In the genomic region with DNA sequence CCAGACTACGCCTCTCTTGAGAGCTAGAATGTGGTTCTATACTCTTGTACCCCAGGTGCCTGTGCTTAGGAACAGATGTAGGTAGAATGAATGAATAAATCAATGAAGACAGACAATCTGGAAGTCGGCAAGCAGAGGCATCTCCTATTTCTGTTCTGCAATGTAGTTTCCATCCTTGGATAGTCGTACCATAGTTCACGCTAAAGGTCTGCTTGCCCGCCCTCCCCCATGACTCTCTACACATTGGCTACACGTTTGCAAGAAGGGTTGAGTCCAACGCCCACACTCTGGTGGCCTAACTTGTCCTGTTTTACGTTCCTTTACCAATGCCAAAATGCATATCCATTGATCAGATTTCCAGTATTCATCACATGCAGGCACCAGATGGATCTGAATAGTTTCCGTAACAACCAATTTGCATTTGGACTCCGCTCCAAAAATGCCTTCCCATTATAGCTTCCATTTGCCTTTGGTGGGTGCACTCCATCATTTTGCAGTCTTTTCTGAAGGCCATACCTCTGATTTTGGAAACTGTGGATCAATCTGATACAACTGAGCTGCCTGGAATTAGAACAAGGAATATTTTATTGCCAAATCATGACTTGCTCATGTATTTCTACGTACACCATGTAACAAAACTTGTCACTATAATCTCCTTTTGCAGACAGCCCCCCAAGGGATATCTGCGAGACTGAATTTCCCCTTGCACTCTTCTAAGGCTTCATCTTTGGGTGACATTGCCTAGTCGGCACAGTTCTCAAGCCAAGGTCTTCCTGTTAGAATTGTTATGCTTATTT, we compare ENCODE assay signal across 21 mouse cellular contexts.
A peak's percentile ranks its signal among the peaks of the same experiment; 100 is the strongest.
DNase-seq lines count a peak whose midpoint lies in the region; ATAC-seq and TF ChIP-seq lines count a peak whose summit lies in the region.
"Had no signal": no experiment of that assay in that cellular context is flagged by ENCODE, and none has a peak within 500 bp of the region (broad histone marks: within the 10 kb centered on the region; RNA-seq: fewer than 3 reads in every experiment).

No protein-coding gene starts in this region.

- H3K4me3 ChIP-seq in forebrain, embryonic 15.5 days, result no peak overlapping the region
- H3K4me3 ChIP-seq in forebrain, embryonic 12.5 days (replicated peaks), result no peak overlapping the region
- no peak overlapping the region for H3K4me3 ChIP-seq in forebrain, postnatal 0 days (ENCODE audit: low read depth, low read length)
- no peak overlapping the region for H3K4me3 ChIP-seq in kidney, embryonic 14.5 days (ENCODE audit: low read length)
- H3K4me3 ChIP-seq: embryonic facial prominence, embryonic 12.5 days; heart, embryonic 15.5 days; hindbrain, embryonic 12.5 days; limb, embryonic 12.5 days; liver, embryonic 15.5 days; neural tube, embryonic 13.5 days had no signal

- peaks cover 17% of the 10 kb centered on the region for H3K4me1 ChIP-seq in forebrain, embryonic 15.5 days
- peaks cover 9% of the 10 kb centered on the region; the same call in 1 of the 2 replicates for H3K4me1 ChIP-seq in forebrain, embryonic 12.5 days
- H3K4me1 ChIP-seq in forebrain, postnatal 0 days (ENCODE audit: insufficient read depth), result 0 out of 2 replicates have a peak, but pooled peaks cover 4% of the 10 kb centered on the region
- no peaks in the 10 kb centered on the region for H3K4me1 ChIP-seq in kidney, embryonic 14.5 days (ENCODE audit: control insufficient read depth, insufficient read depth, low read length)
- H3K4me1 ChIP-seq: embryonic facial prominence, embryonic 12.5 days; heart, embryonic 15.5 days; limb, embryonic 12.5 days; liver, embryonic 15.5 days had no signal

- H3K27ac ChIP-seq in forebrain, embryonic 15.5 days (replicated peaks), result peak overlapping the region; percentile 77
- H3K27ac ChIP-seq in forebrain, embryonic 12.5 days, result no peak overlapping the region
- peak overlapping the region; percentile 77 for H3K27ac ChIP-seq in forebrain, postnatal 0 days (ENCODE audit: low read depth, low read length)
- no peak overlapping the region for H3K27ac ChIP-seq in kidney, embryonic 14.5 days (ENCODE audit: low read depth, low read length)
- H3K27ac ChIP-seq: embryonic facial prominence, embryonic 12.5 days; heart, embryonic 15.5 days; hindbrain, embryonic 12.5 days; limb, embryonic 12.5 days; liver, embryonic 15.5 days; neural tube, embryonic 13.5 days had no signal

- ATAC-seq in forebrain, embryonic 15.5 days (replicated peaks), result peak; percentile 72
- no peak for ATAC-seq in forebrain, embryonic 12.5 days (ENCODE audit: low FRiP score)
- peak; percentile 80 for ATAC-seq in forebrain, postnatal 0 days
- ATAC-seq in kidney, embryonic 14.5 days (ENCODE audit: low FRiP score, low TSS enrichment), result no peak
- ATAC-seq: Patski had no signal

- intact Hi-C loops in gastrocnemius, postnatal 14 days (cut with DNase I; ENCODE audit: low total_unique reads), result no loop called here

- no peak overlapping the region for H3K9ac ChIP-seq in forebrain, embryonic 15.5 days (replicated peaks)
- no peak overlapping the region for H3K9ac ChIP-seq in forebrain, embryonic 12.5 days
- H3K9ac ChIP-seq in forebrain, postnatal 0 days, result no peak overlapping the region
- H3K9ac ChIP-seq in kidney, embryonic 14.5 days (ENCODE audit: low read depth, low read length), result no peak overlapping the region
- H3K9ac ChIP-seq: embryonic facial prominence, embryonic 12.5 days; heart, embryonic 15.5 days; hindbrain, embryonic 12.5 days; limb, embryonic 12.5 days; liver, embryonic 15.5 days; neural tube, embryonic 13.5 days had no signal

- TF ChIP-seq CTCF in forebrain, postnatal 0 days (IDR thresholded peaks at IDR 0.05; ENCODE audit: low read depth), result no peak

- H3K27me3 ChIP-seq in forebrain, embryonic 15.5 days, result no peaks in the 10 kb centered on the region
- no peaks in the 10 kb centered on the region for H3K27me3 ChIP-seq in forebrain, embryonic 12.5 days
- H3K27me3 ChIP-seq in forebrain, postnatal 0 days (ENCODE audit: insufficient read depth, low read length), result no peaks in the 10 kb centered on the region
- no peaks in the 10 kb centered on the region for H3K27me3 ChIP-seq in kidney, embryonic 14.5 days (ENCODE audit: control insufficient read depth, insufficient read depth, low read length)
- H3K27me3 ChIP-seq: embryonic facial prominence, embryonic 12.5 days; heart, embryonic 15.5 days; hindbrain, embryonic 12.5 days; limb, embryonic 12.5 days; liver, embryonic 15.5 days; neural tube, embryonic 13.5 days had no signal

- DNase-seq in forebrain, postnatal 0 days, result peak; percentile 84
- DNase-seq in layer of hippocampus, adult 9-10 months (ENCODE audit: low spot score), result peak; percentile 77
- DNase-seq in right cerebral cortex, postnatal 25 days, result peak; percentile 44
- no peak for DNase-seq in gastrocnemius, postnatal 14 days
- no peak for DNase-seq in urinary bladder, postnatal 36 days (ENCODE audit: low spot score in 2 of 2)
- DNase-seq: cerebellum, adult 11 months; cerebellum, postnatal 36 days; kidney, adult 18-20 months; kidney, postnatal 36 days; spleen, adult 18-20 months; thymus, postnatal 4 days had no signal

- no peak overlapping the region for H3K4me2 ChIP-seq in forebrain, embryonic 15.5 days (replicated peaks)
- H3K4me2 ChIP-seq in forebrain, embryonic 12.5 days, result no peak overlapping the region
- no peak overlapping the region for H3K4me2 ChIP-seq in forebrain, postnatal 0 days (ENCODE audit: low read depth)
- no peak overlapping the region for H3K4me2 ChIP-seq in kidney, embryonic 14.5 days (replicated peaks; ENCODE audit: low read depth, low read length)
- H3K4me2 ChIP-seq: embryonic facial prominence, embryonic 12.5 days; heart, embryonic 15.5 days; hindbrain, embryonic 12.5 days; limb, embryonic 12.5 days; liver, embryonic 15.5 days; neural tube, embryonic 13.5 days had no signal

- H3K9me3 ChIP-seq in forebrain, embryonic 15.5 days, result no peaks in the 10 kb centered on the region
- H3K9me3 ChIP-seq in forebrain, embryonic 12.5 days, result no peaks in the 10 kb centered on the region
- H3K9me3 ChIP-seq in forebrain, postnatal 0 days (ENCODE audit: low read length), result no peaks in the 10 kb centered on the region
- no peaks in the 10 kb centered on the region; the same call in 1 of the 2 replicates for H3K9me3 ChIP-seq in kidney, embryonic 14.5 days (ENCODE audit: control insufficient read depth, low read length)
- H3K9me3 ChIP-seq: embryonic facial prominence, embryonic 12.5 days; heart, embryonic 15.5 days; hindbrain, embryonic 12.5 days; limb, embryonic 12.5 days; liver, embryonic 15.5 days; neural tube, embryonic 13.5 days had no signal

- H3K36me3 ChIP-seq in forebrain, embryonic 15.5 days, result no peaks in the 10 kb centered on the region
- H3K36me3 ChIP-seq in forebrain, embryonic 12.5 days (replicated peaks), result no peaks in the 10 kb centered on the region
- no peaks in the 10 kb centered on the region for H3K36me3 ChIP-seq in forebrain, postnatal 0 days (ENCODE audit: insufficient read depth)
- H3K36me3 ChIP-seq in kidney, embryonic 14.5 days (ENCODE audit: control insufficient read depth, insufficient read depth, low read length), result no peaks in the 10 kb centered on the region
- H3K36me3 ChIP-seq: embryonic facial prominence, embryonic 12.5 days; heart, embryonic 15.5 days; hindbrain, embryonic 12.5 days; limb, embryonic 12.5 days; liver, embryonic 15.5 days; neural tube, embryonic 13.5 days had no signal

- 49% methylated on average over 13 of the region's 13 CpGs for WGBS in forebrain, embryonic 15.5 days
- 84% methylated on average over 13 of the region's 13 CpGs for WGBS in forebrain, embryonic 12.5 days
- WGBS in forebrain, postnatal 0 days, result 45% methylated on average over 13 of the region's 13 CpGs
- WGBS in kidney, embryonic 14.5 days, result 82% methylated on average over 13 of the region's 13 CpGs

Comparison
In these comparisons a context has a peak if more than half of its experiments do, and no peak if none do; other contexts are left out.
1. ATAC-seq: peak in forebrain, embryonic 15.5 days (single experiment) and forebrain, postnatal 0 days (single experiment); none in forebrain, embryonic 12.5 days (single experiment) and kidney, embryonic 14.5 days (single experiment).
2. H3K27ac ChIP-seq: peak in forebrain, embryonic 15.5 days (single experiment) and forebrain, postnatal 0 days (single experiment); none in forebrain, embryonic 12.5 days (single experiment) and kidney, embryonic 14.5 days (single experiment).
3. DNase-seq: peak in forebrain, postnatal 0 days (single experiment), layer of hippocampus, adult 9-10 months (single experiment) and right cerebral cortex, postnatal 25 days (single experiment); none in gastrocnemius, postnatal 14 days (single experiment) and urinary bladder, postnatal 36 days (0 of 2).